In genomic region chr14:59549106-59549505, GRCm38 (mm10) we compare ENCODE assay signal across 9 mouse cellular contexts. TPM values are rescaled to one million over a fixed set of nuclear protein-coding genes. Genes with fewer than 3 reads are reported as not detected.
DNase-seq lines count a peak whose midpoint lies in the region; ATAC-seq lines count a peak whose summit lies in the region.
"Had no signal": no experiment of that assay in that cellular context is flagged by ENCODE, and none has a peak within 500 bp of the region (broad histone marks: within the 10 kb centered on the region; RNA-seq: fewer than 3 reads in every experiment).

No protein-coding gene starts in this region.

- H3K27ac ChIP-seq in liver, embryonic 11.5 days (ENCODE audit: low read depth, low read length) = no peak overlapping the region

- ATAC-seq in granulocyte monocyte progenitor cell, adult 5-6 weeks (replicated peaks; ENCODE audit: poor library complexity, severe bottlenecking) = no peak
- ATAC-seq in erythroid progenitor cell, adult 5-6 weeks (replicated peaks; ENCODE audit: low FRiP score, poor library complexity, severe bottlenecking) = no peak
- ATAC-seq in liver, embryonic 11.5 days (replicated peaks; ENCODE audit: low FRiP score) = no peak

- no peak overlapping the region for H3K4me2 ChIP-seq in liver, embryonic 11.5 days

- DNase-seq in layer of hippocampus, adult 11-12 months (ENCODE audit: low spot score) = peak; percentile 50
- DNase-seq in layer of hippocampus, adult 9-10 months (ENCODE audit: low spot score) = no peak
- peak; percentile 65 to 87 for DNase-seq in adrenal gland, postnatal 36 days
- peak; percentile 80 for DNase-seq in heart, adult 8-10 months (ENCODE audit: low spot score)
- DNase-seq in lung, postnatal 10 days = peak; percentile 56
- no peak for DNase-seq in liver, embryonic 11.5 days (ENCODE audit: low spot score)

- H3K9me3 ChIP-seq in liver, embryonic 11.5 days (ENCODE audit: control insufficient read depth, low read length) = no peaks in the 10 kb centered on the region
- H3K9me3 ChIP-seq: megakaryocyte, embryonic 14.5 days had no signal

- H3K4me3 ChIP-seq in liver, embryonic 11.5 days (ENCODE audit: low read depth, low read length) = no peak overlapping the region
- H3K4me3 ChIP-seq: megakaryocyte, embryonic 14.5 days had no signal

- H3K36me3 ChIP-seq in liver, embryonic 11.5 days (ENCODE audit: control insufficient read depth, insufficient read depth, low read length) = no peaks in the 10 kb centered on the region; the same call in 1 of the 2 replicates

- H3K4me1 ChIP-seq in liver, embryonic 11.5 days (replicated peaks; ENCODE audit: control insufficient read depth, insufficient read depth, low read length) = peaks cover 3% of the 10 kb centered on the region; the same call in 1 of the 2 replicates

- 80% methylated on average over 6 of the region's 6 CpGs for WGBS in liver, embryonic 11.5 days

- H3K27me3 ChIP-seq in liver, embryonic 11.5 days (replicated peaks; ENCODE audit: control insufficient read depth, insufficient read depth, low read length) = no peaks in the 10 kb centered on the region
- H3K27me3 ChIP-seq: megakaryocyte, embryonic 14.5 days had no signal

- H3K9ac ChIP-seq in liver, embryonic 11.5 days (ENCODE audit: low read depth, low read length) = no peak overlapping the region

RNA-seq across cellular contexts. Expression of gene Cdadc1, which starts 48.7 kb away (rescaled TPM):
- total RNA-seq in adrenal gland, postnatal 36 days (2021) = 10 to 100 TPM; 66.3 to 74.2 TPM
- 10 to 100 TPM; 44.5 to 62.8 (median 52.1) TPM for total RNA-seq in heart, adult 8-10 months (2022)
- 42.4 and 43.6 TPM in 2 replicates for total RNA-seq in granulocyte monocyte progenitor cell, adult 5-6 weeks (2014; fragmentation: Nextera tagmentation)
- 27.7 and 33.7 TPM in 2 replicates for total RNA-seq in granulocyte monocyte progenitor cell, adult 5-6 weeks (2017)
- 17.2 and 20.9 TPM in 2 replicates for total RNA-seq in erythroid progenitor cell, adult 5-6 weeks (2015; ENCODE audit: low replicate concordance)
- 8.1 and 11.9 TPM in 2 replicates for total RNA-seq in erythroid progenitor cell, adult 5-6 weeks (2017; ENCODE audit: low replicate concordance)
- polyA plus RNA-seq in liver, embryonic 11.5 days (2014; fragmentation: Nextera tagmentation; extraction: Ambion mirVana) = 25.8 and 30.0 TPM in 2 replicates

Comparison
In these comparisons a context has a peak if more than half of its experiments do, and no peak if none do; other contexts are left out.
1. DNase-seq: peak in layer of hippocampus, adult 11-12 months (single experiment), adrenal gland, postnatal 36 days (2 of 2), heart, adult 8-10 months (single experiment) and lung, postnatal 10 days (single experiment); none in layer of hippocampus, adult 9-10 months (single experiment) and liver, embryonic 11.5 days (single experiment).